18 mouse cellular contexts compared by ENCODE assay signal in genomic region chr14:110623716-110624115, GRCm38 (mm10).
A peak's percentile ranks its signal among the peaks of the same experiment; 100 is the strongest.
DNase-seq lines count a peak whose midpoint lies in the region; ATAC-seq and TF ChIP-seq lines count a peak whose summit lies in the region.
"Had no signal": no experiment of that assay in that cellular context is flagged by ENCODE, and none has a peak within 500 bp of the region (broad histone marks: within the 10 kb centered on the region; RNA-seq: fewer than 3 reads in every experiment).

No protein-coding gene starts in this region.

- no peak overlapping the region for H3K9ac ChIP-seq in forebrain, embryonic 15.5 days (replicated peaks)
- H3K9ac ChIP-seq in forebrain, embryonic 11.5 days (ENCODE audit: low read length): no peak overlapping the region
- H3K9ac ChIP-seq in heart, adult 2 months (ENCODE audit: low read depth, low read length): no peak overlapping the region
- H3K9ac ChIP-seq: kidney, embryonic 15.5 days; limb, embryonic 13.5 days; liver, postnatal 0 days had no signal

- H3K4me3 ChIP-seq in forebrain, embryonic 15.5 days: no peak overlapping the region
- H3K4me3 ChIP-seq in forebrain, embryonic 11.5 days (ENCODE audit: low read depth, low read length): no peak overlapping the region
- H3K4me3 ChIP-seq in heart, adult 2 months: no peak overlapping the region
- H3K4me3 ChIP-seq in heart, embryonic 10.5 days: no peak overlapping the region
- H3K4me3 ChIP-seq: erythroblast, embryonic 14.5 days; hindbrain, embryonic 10.5 days; kidney, embryonic 15.5 days; left cerebral cortex, adult 2 months; limb, embryonic 13.5 days had no signal

- H3K36me3 ChIP-seq in forebrain, embryonic 15.5 days: no peaks in the 10 kb centered on the region
- no peaks in the 10 kb centered on the region for H3K36me3 ChIP-seq in forebrain, embryonic 11.5 days (ENCODE audit: control insufficient read depth, insufficient read depth, low read length)
- H3K36me3 ChIP-seq in heart, adult 2 months (ENCODE audit: control insufficient read depth, insufficient read depth, low read length): no peaks in the 10 kb centered on the region
- H3K36me3 ChIP-seq in heart, embryonic 10.5 days: no peaks in the 10 kb centered on the region
- H3K36me3 ChIP-seq: hindbrain, embryonic 10.5 days; kidney, embryonic 15.5 days; limb, embryonic 13.5 days had no signal

- H3K27ac ChIP-seq in forebrain, embryonic 15.5 days (replicated peaks): no peak overlapping the region
- no peak overlapping the region for H3K27ac ChIP-seq in forebrain, embryonic 11.5 days (ENCODE audit: low read depth, low read length)
- peak overlapping the region; percentile 7; the same call in 1 of the 2 replicates for H3K27ac ChIP-seq in heart, adult 2 months
- H3K27ac ChIP-seq in heart, embryonic 10.5 days: no peak overlapping the region
- H3K27ac ChIP-seq: hindbrain, embryonic 10.5 days; kidney, embryonic 15.5 days; left cerebral cortex, adult 2 months; limb, embryonic 13.5 days had no signal

- no peak for TF ChIP-seq POLR2A in heart, adult 2 months (IDR thresholded peaks at IDR 0.05; ENCODE audit: insufficient read depth, low read depth, low read length)

- no peaks in the 10 kb centered on the region for H3K79me2 ChIP-seq in heart, adult 2 months (replicated peaks; ENCODE audit: control insufficient read depth, insufficient read depth, low read length)

- no peak for TF ChIP-seq CTCF in heart, adult 2 months (IDR thresholded peaks at IDR 0.05)

- 0 out of 2 replicates have a peak, but pooled peaks have one; percentile 46 for ATAC-seq in forebrain, embryonic 15.5 days (replicated peaks)
- ATAC-seq in forebrain, embryonic 11.5 days (replicated peaks; ENCODE audit: low FRiP score): no peak
- ATAC-seq: liver, postnatal 0 days; Patski had no signal

- intact Hi-C loops in heart, adult 2 months (cut with DNase I): no loop called here
- intact Hi-C loops in left cerebral cortex, postnatal 10 days (cut with DNase I): no loop called here

- TF ChIP-seq EP300 in heart, adult 2 months (IDR thresholded peaks at IDR 0.05; ENCODE audit: insufficient read depth, low read depth, low read length): no peak

- 20% methylated on average over 2 of the region's 2 CpGs for WGBS in forebrain, embryonic 15.5 days
- 57% methylated on average over 2 of the region's 2 CpGs for WGBS in forebrain, embryonic 11.5 days
- WGBS in heart, adult 2 months: 23% methylated on average over 2 of the region's 2 CpGs
- WGBS in heart, embryonic 10.5 days: 77% methylated on average over 2 of the region's 2 CpGs

- no peaks in the 10 kb centered on the region for H3K27me3 ChIP-seq in forebrain, embryonic 15.5 days
- H3K27me3 ChIP-seq in forebrain, embryonic 11.5 days (ENCODE audit: control insufficient read depth, insufficient read depth, low read length): no peaks in the 10 kb centered on the region
- H3K27me3 ChIP-seq in heart, adult 2 months (ENCODE audit: control insufficient read depth, insufficient read depth, low read length): no peaks in the 10 kb centered on the region
- H3K27me3 ChIP-seq in heart, embryonic 10.5 days (ENCODE audit: insufficient read depth, poor library complexity, severe bottlenecking): no peaks in the 10 kb centered on the region
- H3K27me3 ChIP-seq: kidney, embryonic 15.5 days; limb, embryonic 13.5 days; Patski had no signal

- no peaks in the 10 kb centered on the region for H3K9me3 ChIP-seq in forebrain, embryonic 15.5 days
- no peaks in the 10 kb centered on the region for H3K9me3 ChIP-seq in forebrain, embryonic 11.5 days (ENCODE audit: control insufficient read depth, low read length)
- no peaks in the 10 kb centered on the region for H3K9me3 ChIP-seq in heart, embryonic 10.5 days
- H3K9me3 ChIP-seq: hindbrain, embryonic 10.5 days; kidney, embryonic 15.5 days; limb, embryonic 13.5 days had no signal

- no peak overlapping the region for H3K4me2 ChIP-seq in forebrain, embryonic 15.5 days (replicated peaks)
- no peak overlapping the region for H3K4me2 ChIP-seq in forebrain, embryonic 11.5 days (ENCODE audit: low read depth, low read length, severe bottlenecking)
- H3K4me2 ChIP-seq: kidney, embryonic 15.5 days; limb, embryonic 13.5 days had no signal

- peaks cover 6% of the 10 kb centered on the region; the same call in 1 of the 2 replicates for H3K4me1 ChIP-seq in forebrain, embryonic 15.5 days
- H3K4me1 ChIP-seq in forebrain, embryonic 11.5 days (replicated peaks; ENCODE audit: control insufficient read depth, insufficient read depth, low read length): no peaks in the 10 kb centered on the region
- no peaks in the 10 kb centered on the region; the same call in 1 of the 2 replicates for H3K4me1 ChIP-seq in heart, adult 2 months (ENCODE audit: control insufficient read depth, insufficient read depth, low read length)
- H3K4me1 ChIP-seq in heart, embryonic 10.5 days: no peaks in the 10 kb centered on the region
- H3K4me1 ChIP-seq: hindbrain, embryonic 10.5 days; kidney, embryonic 15.5 days had no signal

- DNase-seq in forebrain, embryonic 11.5 days (ENCODE audit: low spot score): no peak
- DNase-seq in heart, adult 2 months: peak in 1 of 2 experiments; percentile 6
- no peak for DNase-seq in heart, embryonic 10.5 days (ENCODE audit: low spot score)
- DNase-seq in urinary bladder, postnatal 14 days (ENCODE audit: low spot score): peak; percentile 7
- no peak for DNase-seq in urinary bladder, postnatal 4 days (ENCODE audit: low spot score in 2 of 2)
- peak; percentile 16 for DNase-seq in lung, postnatal 25 days (ENCODE audit: low spot score)
- no peak for DNase-seq in left cerebral cortex, postnatal 10 days (ENCODE audit: extremely low spot score in 1 of 2, low spot score in 2 of 2)
- DNase-seq: adrenal gland, postnatal 36 days; liver, postnatal 0 days; spleen, adult 18-20 months; thymus, postnatal 14 days had no signal

Comparison
In these comparisons a context has a peak if more than half of its experiments do, and no peak if none do; other contexts are left out.
1. DNase-seq: peak in urinary bladder, postnatal 14 days (single experiment) and lung, postnatal 25 days (single experiment); none in forebrain, embryonic 11.5 days (single experiment), heart, embryonic 10.5 days (single experiment), urinary bladder, postnatal 4 days (0 of 2) and left cerebral cortex, postnatal 10 days (0 of 2).